Mouse (Mus musculus): ENCODE data around the gene Vmn2r59. TPM values are rescaled to one million over a fixed set of nuclear protein-coding genes. Genes with fewer than 3 reads are reported as not detected.
"Not testable (repeated sequence)": the region's sequence is repeated elsewhere in the genome, so short reads cannot be mapped to it uniquely, and the experiment has no call there.

Gene Vmn2r59
- total RNA-seq (2014; rRNA removed) = not detected in 2 replicates
- polyA plus RNA-seq (2015; fragmentation: Nextera tagmentation; extraction: Ambion mirVana) = not detected in 2 replicates

GRCm38 (mm10) chr7:42058923-42059322, at the start of gene Vmn2r59:
Gene Vmn2r59 (minus strand): TSS chr7:42059023.
- no peak for TF ChIP-seq CTCF (IDR thresholded peaks at IDR 0.05)
- ATAC-seq (ENCODE audit: low FRiP score) = no peak
- Histone ChIP-seq H3K9me3 (ENCODE audit: low read length) (peaks cover 17% of the 10 kb centered on the region; the same call in 1 of the 2 replicates), H3K4me3 (ENCODE audit: low read depth, low read length) (no peak within 1 kb of the TSS), H3K36me3 (ENCODE audit: insufficient read depth, low read length) (no peaks in the 10 kb centered on the region), H3K4me1 (ENCODE audit: insufficient read depth, low read length) (no peaks in the 10 kb centered on the region), H3K27ac (ENCODE audit: low read depth, low read length) (no peak within 1 kb of the TSS), H3K9ac (replicated peaks; ENCODE audit: low read length, poor library complexity, severe bottlenecking) (no peak within 1 kb of the TSS), H3K4me2 (ENCODE audit: low read depth, low read length, poor library complexity, severe bottlenecking) (no peak within 1 kb of the TSS), H3K27me3 (ENCODE audit: insufficient read depth, low read length) (no peaks in the 10 kb centered on the region)
- DNase-seq (ENCODE audit: low spot score) = no peak

- Histone ChIP-seq H3K27me3 (ENCODE audit: insufficient read depth, low read length) (no peaks in the 10 kb centered on the region), H3K4me2 (ENCODE audit: low read depth, low read length, poor library complexity, severe bottlenecking) (no peak within 1 kb of the TSS), H3K4me1 (ENCODE audit: insufficient read depth, low read length) (no peaks in the 10 kb centered on the region), H3K36me3 (ENCODE audit: insufficient read depth, low read length) (no peaks in the 10 kb centered on the region), H3K9me3 (ENCODE audit: low read length) (peaks cover 13% of the 10 kb centered on the region; the same call in 1 of the 2 replicates), H3K27ac (ENCODE audit: low read depth, low read length) (no peak within 1 kb of the TSS), H3K9ac (replicated peaks; ENCODE audit: low read length, poor library complexity, severe bottlenecking) (no peak within 1 kb of the TSS), H3K4me3 (ENCODE audit: low read depth, low read length) (no peak within 1 kb of the TSS)
- 69% methylated on average over 2 of the region's 2 CpGs for WGBS
- DNase-seq (ENCODE audit: low spot score) (no peak), ATAC-seq (ENCODE audit: low FRiP score) (no peak)
- TF ChIP-seq CTCF (IDR thresholded peaks at IDR 0.05) = no peak
These were observed 48.6 kb upstream of the Vmn2r59 start, which contains the start of gene Vmn2r60 for GRCm38 (mm10) chr7:42107470-42107869. Gene Vmn2r60 (plus strand): TSS chr7:42107770.

GRCm38 (mm10) chr7:42107061-42107460, 48.2 kb upstream of the Vmn2r59 start:
- H3K4me2 ChIP-seq (ENCODE audit: low read depth, low read length, poor library complexity, severe bottlenecking); ATAC-seq (ENCODE audit: low FRiP score); DNase-seq (ENCODE audit: low spot score); H3K27me3 ChIP-seq (ENCODE audit: insufficient read depth, low read length); H3K9ac ChIP-seq (replicated peaks; ENCODE audit: low read length, poor library complexity, severe bottlenecking); H3K27ac ChIP-seq (ENCODE audit: low read depth, low read length); H3K36me3 ChIP-seq (ENCODE audit: insufficient read depth, low read length); H3K4me3 ChIP-seq (ENCODE audit: low read depth, low read length); H3K4me1 ChIP-seq (ENCODE audit: insufficient read depth, low read length): not testable (repeated sequence)
- WGBS = 71% methylated on average over 9 of the region's 14 CpGs
- peaks cover 15% of the 10 kb centered on the region; the same call in 1 of the 2 replicates for H3K9me3 ChIP-seq (ENCODE audit: low read length)

Other genes starting within 250 kb of the Vmn2r59 start
- gene Vmn2r58, start 186.3 kb downstream of the Vmn2r59 start, total RNA-seq (2014; rRNA removed) = not detected in 2 replicates
- not detected in 2 replicates for gene Vmn2r58, start 186.3 kb downstream of the Vmn2r59 start, polyA plus RNA-seq (2015; fragmentation: Nextera tagmentation; extraction: Ambion mirVana)
- gene Vmn2r60, start 48.7 kb upstream of the Vmn2r59 start, total RNA-seq (2014; rRNA removed) = not detected in 2 replicates
- gene Vmn2r60, start 48.7 kb upstream of the Vmn2r59 start, polyA plus RNA-seq (2015; fragmentation: Nextera tagmentation; extraction: Ambion mirVana) = not detected in 2 replicates
- not detected in 2 replicates for gene Vmn2r61, start 201.0 kb upstream of the Vmn2r59 start, total RNA-seq (2014; rRNA removed)
- not detected in 2 replicates for gene Vmn2r61, start 201.0 kb upstream of the Vmn2r59 start, polyA plus RNA-seq (2015; fragmentation: Nextera tagmentation; extraction: Ambion mirVana)

All from midbrain, postnatal 0 days (tissue).